8 mouse cellular contexts compared by ENCODE assay signal in the genomic region with DNA sequence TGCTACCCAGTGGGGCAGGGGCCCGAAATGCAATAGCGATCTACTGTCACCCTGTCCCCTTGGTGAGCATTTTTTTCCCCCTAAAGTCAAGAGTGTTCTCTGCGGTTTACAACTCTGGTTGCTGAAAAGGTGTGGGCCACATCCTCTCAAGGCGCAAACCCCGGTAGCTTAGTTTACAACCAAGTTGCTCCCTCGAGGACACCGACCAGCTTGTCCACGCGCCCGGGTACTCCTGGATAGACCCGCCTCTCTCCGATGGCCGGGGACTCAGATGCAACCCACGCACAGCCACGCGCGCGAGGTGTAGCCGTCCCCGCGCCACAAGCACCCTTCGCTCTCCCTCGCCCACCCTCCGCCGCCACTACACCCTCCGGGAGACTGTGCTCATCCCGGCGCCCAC. TPM values are rescaled to one million over a fixed set of nuclear protein-coding genes. Genes with fewer than 3 reads are reported as not detected.
A peak's percentile ranks its signal among the peaks of the same experiment; 100 is the strongest.
DNase-seq lines count a peak whose midpoint lies in the region; ATAC-seq and TF ChIP-seq lines count a peak whose summit lies in the region.

No protein-coding gene starts in this region.

- DNase-seq in heart, adult 9 months (ENCODE audit: low spot score in 2 of 2), result no peak
- DNase-seq in MN1 (ENCODE audit: low spot score), result peak; percentile 45
- no peak for DNase-seq in heart, postnatal 0 days (ENCODE audit: low spot score)
- no peak for DNase-seq in urinary bladder, adult 18-20 months (ENCODE audit: low spot score in 2 of 2)
- DNase-seq in kidney, postnatal 4 days, result no peak

- H3K9me3 ChIP-seq in heart, embryonic 12.5 days (replicated peaks), result no peaks in the 10 kb centered on the region
- no peaks in the 10 kb centered on the region for H3K9me3 ChIP-seq in heart, postnatal 0 days (replicated peaks; ENCODE audit: control insufficient read depth, low read length)
- H3K9me3 ChIP-seq in lung, embryonic 15.5 days, result no peaks in the 10 kb centered on the region
- no peaks in the 10 kb centered on the region for H3K9me3 ChIP-seq in stomach, embryonic 15.5 days

- H3K27me3 ChIP-seq in heart, embryonic 12.5 days (replicated peaks), result peaks cover 31% of the 10 kb centered on the region
- 0 out of 2 replicates have a peak, but pooled peaks cover 4% of the 10 kb centered on the region for H3K27me3 ChIP-seq in heart, postnatal 0 days (ENCODE audit: control insufficient read depth, insufficient read depth, low read length)
- H3K27me3 ChIP-seq in lung, embryonic 15.5 days, result no peaks in the 10 kb centered on the region
- 0 out of 2 replicates have a peak, but pooled peaks cover 2% of the 10 kb centered on the region for H3K27me3 ChIP-seq in stomach, embryonic 15.5 days (replicated peaks)

- no peak for TF ChIP-seq EP300 in heart, postnatal 0 days (IDR thresholded peaks at IDR 0.05; ENCODE audit: low read depth)

- ATAC-seq in heart, embryonic 12.5 days (ENCODE audit: insufficient number of reproducible peaks, low FRiP score), result no peak
- ATAC-seq in heart, postnatal 0 days (ENCODE audit: insufficient read depth, low read depth), result peak; percentile 13; the same call in 1 of the 2 replicates
- ATAC-seq in lung, embryonic 15.5 days (ENCODE audit: borderline replicate concordance, extremely low read depth, low FRiP score, low TSS enrichment), result peak; percentile 15; the same call in 1 of the 2 replicates
- no peak; the same call in 1 of the 2 replicates for ATAC-seq in stomach, embryonic 15.5 days (ENCODE audit: insufficient read depth, low FRiP score, low read depth)

- 4% methylated on average over 28 of the region's 28 CpGs for WGBS in heart, embryonic 12.5 days
- WGBS in heart, postnatal 0 days, result 3% methylated on average over 28 of the region's 28 CpGs
- WGBS in lung, embryonic 15.5 days, result under 1% methylated on average over 28 of the region's 28 CpGs
- 1% methylated on average over 28 of the region's 28 CpGs for WGBS in stomach, embryonic 15.5 days

- peaks cover 19% of the 10 kb centered on the region for H3K4me1 ChIP-seq in heart, embryonic 12.5 days (replicated peaks)
- peaks cover 4% of the 10 kb centered on the region for H3K4me1 ChIP-seq in heart, postnatal 0 days (ENCODE audit: control insufficient read depth, insufficient read depth)
- H3K4me1 ChIP-seq in lung, embryonic 15.5 days, result peaks cover 15% of the 10 kb centered on the region; the same call in 1 of the 2 replicates
- H3K4me1 ChIP-seq in stomach, embryonic 15.5 days, result 0 out of 2 replicates have a peak, but pooled peaks cover 11% of the 10 kb centered on the region

- H3K9ac ChIP-seq in heart, embryonic 12.5 days, result peak overlapping the region; percentile 83
- peak overlapping the region; percentile 55 for H3K9ac ChIP-seq in heart, postnatal 0 days (replicated peaks; ENCODE audit: low read depth, low read length)
- peak overlapping the region; percentile 52 for H3K9ac ChIP-seq in lung, embryonic 15.5 days
- H3K9ac ChIP-seq in stomach, embryonic 15.5 days, result peak overlapping the region; percentile 44; the same call in 1 of the 2 replicates

- H3K4me2 ChIP-seq in heart, embryonic 12.5 days, result peak overlapping the region; percentile 99
- H3K4me2 ChIP-seq in heart, postnatal 0 days (ENCODE audit: low read depth, low read length), result peak overlapping the region; percentile 99
- H3K4me2 ChIP-seq in lung, embryonic 15.5 days, result peak overlapping the region; percentile 96
- H3K4me2 ChIP-seq in stomach, embryonic 15.5 days, result peak overlapping the region; percentile 96

- no peak for TF ChIP-seq CTCF in heart, postnatal 0 days (IDR thresholded peaks at IDR 0.05; ENCODE audit: low read depth)

- no peaks in the 10 kb centered on the region for H3K36me3 ChIP-seq in heart, embryonic 12.5 days
- H3K36me3 ChIP-seq in heart, postnatal 0 days (replicated peaks; ENCODE audit: control insufficient read depth, insufficient read depth, low read length), result no peaks in the 10 kb centered on the region
- no peaks in the 10 kb centered on the region for H3K36me3 ChIP-seq in lung, embryonic 15.5 days
- no peaks in the 10 kb centered on the region for H3K36me3 ChIP-seq in stomach, embryonic 15.5 days

- H3K4me3 ChIP-seq in heart, embryonic 12.5 days, result peak overlapping the region; percentile 81
- H3K4me3 ChIP-seq in heart, postnatal 0 days (ENCODE audit: low read depth, low read length), result peak overlapping the region; percentile 73
- H3K4me3 ChIP-seq in lung, embryonic 15.5 days, result peak overlapping the region; percentile 65
- peak overlapping the region; percentile 73 for H3K4me3 ChIP-seq in stomach, embryonic 15.5 days (replicated peaks)

- H3K27ac ChIP-seq in heart, embryonic 12.5 days (ENCODE audit: poor library complexity, severe bottlenecking), result no peak overlapping the region
- H3K27ac ChIP-seq in heart, postnatal 0 days (ENCODE audit: low read depth), result no peak overlapping the region
- no peak overlapping the region for H3K27ac ChIP-seq in lung, embryonic 15.5 days
- no peak overlapping the region for H3K27ac ChIP-seq in stomach, embryonic 15.5 days

RNA-seq across cellular contexts. Expression of a gene that starts 0.4 kb away (rescaled TPM):
- polyA plus RNA-seq in heart, embryonic 12.5 days (2016; fragmentation: Nextera tagmentation; extraction: Ambion mirVana), result 3.5 and 3.6 TPM in 2 replicates
- total RNA-seq in heart, postnatal 0 days (2014; rRNA removed; ENCODE audit: low replicate concordance), result 0.39 and 15.3 TPM in 2 replicates
- 2.3 and 3.2 TPM in 2 replicates for polyA plus RNA-seq in heart, postnatal 0 days (2015; fragmentation: Nextera tagmentation; extraction: Ambion mirVana)
- polyA plus RNA-seq in lung, embryonic 15.5 days (2015; fragmentation: Nextera tagmentation; extraction: Ambion mirVana), result 21.5 and 22.1 TPM in 2 replicates
- 17.1 and 18.1 TPM in 2 replicates for polyA plus RNA-seq in stomach, embryonic 15.5 days (2015; fragmentation: Nextera tagmentation; extraction: Ambion mirVana)

RNA-seq across cellular contexts. Expression of a gene that starts 50.5 kb away (rescaled TPM):
- polyA plus RNA-seq in heart, embryonic 12.5 days (2016; fragmentation: Nextera tagmentation; extraction: Ambion mirVana), result 26.2 and 27.4 TPM in 2 replicates
- total RNA-seq in heart, postnatal 0 days (2014; rRNA removed; ENCODE audit: low replicate concordance), result 32.3 and 36.1 TPM in 2 replicates
- polyA plus RNA-seq in heart, postnatal 0 days (2015; fragmentation: Nextera tagmentation; extraction: Ambion mirVana), result 24.3 and 26.3 TPM in 2 replicates
- polyA plus RNA-seq in lung, embryonic 15.5 days (2015; fragmentation: Nextera tagmentation; extraction: Ambion mirVana), result 29.4 and 32.2 TPM in 2 replicates
- 30.4 and 31.7 TPM in 2 replicates for polyA plus RNA-seq in stomach, embryonic 15.5 days (2015; fragmentation: Nextera tagmentation; extraction: Ambion mirVana)

Comparison
In these comparisons a context has a peak if more than half of its experiments do, and no peak if none do; other contexts are left out.
1. ATAC-seq: peak in heart, postnatal 0 days (single experiment) and lung, embryonic 15.5 days (single experiment); none in heart, embryonic 12.5 days (single experiment) and stomach, embryonic 15.5 days (single experiment).
2. Peak in every context shown above with its lines, with median percentiles within 50 percentile points of each other: H3K4me2 ChIP-seq, H3K4me3 ChIP-seq and H3K9ac ChIP-seq.